Mouse (Mus musculus): ENCODE results near the gene 1700025G04Rik.

GRCm38 (mm10) chr1:151974424-151974823 is 115.5 kb downstream of the 1700025G04Rik start:
- no peak for TF ChIP-seq POLR2A (IDR thresholded peaks at IDR 0.05; ENCODE audit: extremely low read depth, insufficient read depth, low read length)
- no peak for TF ChIP-seq CTCF (IDR thresholded peaks at IDR 0.05; ENCODE audit: low read depth, low read length)

All from liver, adult 2 months (tissue).